Mouse (Mus musculus) hindbrain, embryonic 14.5 days (tissue): ENCODE data around the gene Gm13288. TPM values are rescaled to one million over a fixed set of nuclear protein-coding genes. Genes with fewer than 3 reads are reported as not detected.
A peak's percentile ranks its signal among the peaks of the same experiment; 100 is the strongest.
"Not testable (repeated sequence)": the region's sequence is repeated elsewhere in the genome, so short reads cannot be mapped to it uniquely, and the experiment has no call there.

Source experiments
- ATAC-seq: fragments of 200-750 bp; cut with Nextera tagmentation; 2 replicates; pipeline ENCODE4 v1.8.0; 2017; ENCODE audit warnings: moderate number of reproducible peaks, mild to moderate bottlenecking, moderate TSS enrichment, moderate library complexity; ENCODE audit not compliant: low FRiP score
- DNase-seq: peaks from one replicate; pipeline ENCODE4 v3.0.0-alpha.2; 2015; ENCODE audit warnings: low spot score
- H3K27ac ChIP-seq: fragments of 300-500 bp; sonication (generic); 2 replicates; pipeline ENCODE4 v1.5.1; 2014; ENCODE audit warnings: mild to moderate bottlenecking, moderate library complexity
- H3K27me3 ChIP-seq: fragments of 300-500 bp; sonication (generic); 2 replicates; pipeline ENCODE4 v1.6.1; 2014; ENCODE audit warnings: mild to moderate bottlenecking, low read length, mixed read lengths; ENCODE audit not compliant: control insufficient read depth, insufficient read depth
- H3K36me3 ChIP-seq: fragments of 300-500 bp; sonication (generic); replicated peaks from 2 replicates; pipeline ENCODE4 v1.6.1; 2014; ENCODE audit not compliant: control insufficient read depth, insufficient read depth
- H3K4me1 ChIP-seq: fragments of 300-500 bp; sonication (generic); replicated peaks from 2 replicates; pipeline ENCODE4 v1.6.1; 2014; ENCODE audit warnings: antibody characterized with exemption, low read length, mixed read lengths; ENCODE audit not compliant: control insufficient read depth, insufficient read depth
- H3K4me2 ChIP-seq: fragments of 300-500 bp; sonication (generic); replicated peaks from 2 replicates; pipeline ENCODE4 v1.6.1; 2014; ENCODE audit warnings: mild to moderate bottlenecking, moderate library complexity
- H3K4me3 ChIP-seq: fragments of 300-500 bp; sonication (generic); replicated peaks from 2 replicates; pipeline ENCODE4 v1.5.1; 2014; ENCODE audit warnings: mild to moderate bottlenecking, low read length
- H3K9ac ChIP-seq: fragments of 300-500 bp; sonication (generic); 2 replicates; pipeline ENCODE4 v1.6.1; 2014
- H3K9me3 ChIP-seq: fragments of 300-500 bp; sonication (generic); 2 replicates; pipeline ENCODE4 v1.6.1; 2016; ENCODE audit warnings: low read length; ENCODE audit not compliant: control insufficient read depth
- WGBS: fragments of 180-500 bp; shearing (Covaris S2); extraction: QIAGEN DNeasy Blood & Tissue Kit; methylation state at CpG from one replicate; pipeline ENCODE4 v1.1.7; 2014; 5-methylcytosine and 5-hydroxymethylcytosine counted together
- polyA plus RNA-seq: library from polyadenylated mRNA; unstranded; fragments of >200 nt; fragmentation: Nextera tagmentation; extraction: Ambion mirVana; gene quantifications from 2 replicates; pipeline ENCODE4 v1.2.1, GENCODE M21; 2014

Gene Gm13288
- polyA plus RNA-seq, result not detected in 2 replicates

DNA sequence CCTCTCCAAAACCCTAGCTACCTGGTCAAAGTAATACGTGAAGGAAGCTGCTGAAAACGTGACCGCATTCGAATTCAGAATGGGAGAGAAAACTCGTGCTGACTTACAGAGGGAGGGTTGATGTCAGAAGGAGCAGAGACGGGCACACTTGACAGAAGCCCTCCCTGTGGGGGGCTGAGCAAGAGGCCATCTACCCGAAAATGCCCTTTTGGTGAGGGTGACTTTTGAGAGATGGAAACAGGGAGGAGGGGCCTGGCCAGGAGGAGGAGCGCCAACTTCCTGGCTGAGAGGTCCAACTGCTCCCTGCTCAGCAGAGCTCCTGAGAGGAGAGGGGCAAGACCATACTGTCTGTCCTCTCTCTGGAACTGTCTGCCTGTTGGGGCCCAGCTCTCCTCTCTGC lies at the start of gene Gm13288:
TSS of gene Gm13288 (plus strand) at position 301 of the 400 bp plus-strand sequence.
- no CpG with 5 or more reads among the region's 8 CpGs for WGBS
- ATAC-seq, H3K4me3 ChIP-seq, H3K27ac ChIP-seq, H3K27me3 ChIP-seq, H3K9ac ChIP-seq, DNase-seq, H3K9me3 ChIP-seq, H3K36me3 ChIP-seq, H3K4me1 ChIP-seq: not testable (repeated sequence)
- H3K4me2 ChIP-seq, result peak within 1 kb of the TSS; percentile 45

DNA sequence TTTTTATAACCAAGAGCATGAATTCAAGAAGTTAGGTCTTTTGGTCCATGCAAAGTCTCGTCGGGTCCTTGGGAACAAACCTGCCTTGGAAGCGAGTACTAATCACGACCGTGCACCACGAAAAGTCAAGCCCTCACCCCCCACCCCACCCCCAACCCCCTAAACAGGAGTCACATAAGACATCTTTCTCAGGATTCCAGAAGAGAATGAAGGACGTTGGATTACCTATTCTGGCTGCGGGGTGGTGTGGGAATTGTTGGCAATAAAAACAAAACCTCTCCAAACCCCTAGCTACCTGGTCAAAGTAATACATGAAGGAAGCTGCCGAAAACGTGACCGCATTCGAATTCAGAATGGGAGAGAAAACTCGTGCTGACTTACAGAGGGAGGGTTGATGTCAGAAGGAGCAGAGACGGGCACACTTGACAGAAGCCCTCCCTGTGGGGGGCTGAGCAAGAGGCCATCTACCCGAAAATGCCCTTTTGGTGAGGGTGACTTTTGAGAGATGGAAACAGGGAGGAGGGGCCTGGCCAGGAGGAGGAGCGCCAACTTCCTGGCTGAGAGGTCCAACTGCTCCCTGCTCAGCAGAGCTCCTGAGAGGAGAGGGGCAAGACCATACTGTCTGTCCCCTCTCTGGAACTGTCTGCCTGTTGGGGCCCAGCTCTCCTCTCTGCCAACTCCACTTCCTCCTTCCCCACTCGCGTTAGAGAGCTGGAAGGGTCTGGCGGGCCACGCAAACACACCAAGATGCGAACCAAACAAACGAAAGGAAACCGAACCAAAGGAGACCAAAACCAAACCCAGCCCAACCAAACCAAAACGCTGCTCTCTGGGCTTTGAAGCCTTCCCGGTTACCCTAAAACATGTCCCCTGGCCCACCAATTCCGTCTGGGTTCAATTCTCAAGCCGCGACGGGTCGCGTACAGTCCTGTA lies 48.5 kb upstream of the Gm13288 start:
- WGBS, result 14% methylated on average over 28 of the region's 31 CpGs
- H3K9ac ChIP-seq, result peak overlapping the region; percentile 61
- not testable (repeated sequence) for ATAC-seq, H3K36me3 ChIP-seq, H3K9me3 ChIP-seq, DNase-seq, H3K4me1 ChIP-seq, H3K27me3 ChIP-seq
- peak overlapping the region; percentile 70 for H3K27ac ChIP-seq
- H3K4me3 ChIP-seq, result peak overlapping the region; percentile 35
- H3K4me2 ChIP-seq, result peak overlapping the region; percentile 66

DNA sequence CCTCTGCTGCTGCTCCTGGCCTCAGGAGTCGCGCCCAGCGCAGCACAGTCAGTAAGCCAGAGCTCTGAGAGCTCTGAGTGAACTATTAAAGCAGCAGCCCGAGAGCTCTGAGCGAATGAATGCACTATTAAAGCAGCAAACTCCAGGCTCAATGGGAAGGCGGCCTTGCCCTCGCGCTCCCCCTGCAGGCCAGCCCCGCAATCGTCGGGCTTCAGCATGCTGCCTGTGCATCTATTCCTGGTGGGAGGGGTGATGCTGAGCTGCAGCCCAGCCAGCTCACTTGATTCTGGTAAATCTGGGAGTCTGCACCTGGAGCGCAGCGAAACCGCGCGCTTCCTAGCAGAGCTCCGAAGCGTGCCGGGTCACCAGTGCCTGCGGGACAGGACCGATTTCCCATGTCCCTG lies 47.7 kb upstream of the Gm13288 start:
- Histone ChIP-seq H3K4me3 (peak overlapping the region; percentile 35), H3K4me2 (peak overlapping the region; percentile 66), H3K27ac (peak overlapping the region; percentile 70), H3K9ac (peak overlapping the region; percentile 61)
- H3K9me3 ChIP-seq, H3K27me3 ChIP-seq, H3K36me3 ChIP-seq, H3K4me1 ChIP-seq: not testable (repeated sequence)
- peak; percentile 80 for DNase-seq
- WGBS, result 1% methylated on average over 19 of the region's 21 CpGs
- peak; percentile 100 for ATAC-seq

DNA sequence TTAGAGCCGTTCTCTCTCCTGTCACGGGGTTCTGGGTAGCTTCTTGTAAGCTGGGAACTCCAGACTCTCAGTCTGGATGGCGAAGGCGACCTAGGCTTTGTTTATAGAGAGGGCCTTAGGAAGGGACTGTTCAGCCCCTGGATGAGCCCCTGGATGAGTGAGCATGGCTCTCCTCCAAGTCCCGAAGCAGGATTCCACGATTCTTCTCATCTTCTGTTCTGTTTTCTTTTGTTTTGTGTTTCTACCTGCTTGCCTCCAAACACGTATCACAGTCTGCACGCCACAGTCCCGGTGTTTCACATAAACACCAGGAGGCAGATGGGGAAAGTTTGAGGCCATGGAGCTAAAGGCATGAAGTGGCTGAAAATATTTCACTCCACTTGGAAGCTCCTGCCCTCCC lies 46.6 kb upstream of the Gm13288 start:
- H3K27ac ChIP-seq, H3K9ac ChIP-seq, H3K4me1 ChIP-seq, H3K4me3 ChIP-seq, H3K36me3 ChIP-seq, H3K4me2 ChIP-seq, DNase-seq, H3K9me3 ChIP-seq, H3K27me3 ChIP-seq, ATAC-seq: not testable (repeated sequence)
- WGBS, result 83% methylated on average over 9 of the region's 9 CpGs

DNA sequence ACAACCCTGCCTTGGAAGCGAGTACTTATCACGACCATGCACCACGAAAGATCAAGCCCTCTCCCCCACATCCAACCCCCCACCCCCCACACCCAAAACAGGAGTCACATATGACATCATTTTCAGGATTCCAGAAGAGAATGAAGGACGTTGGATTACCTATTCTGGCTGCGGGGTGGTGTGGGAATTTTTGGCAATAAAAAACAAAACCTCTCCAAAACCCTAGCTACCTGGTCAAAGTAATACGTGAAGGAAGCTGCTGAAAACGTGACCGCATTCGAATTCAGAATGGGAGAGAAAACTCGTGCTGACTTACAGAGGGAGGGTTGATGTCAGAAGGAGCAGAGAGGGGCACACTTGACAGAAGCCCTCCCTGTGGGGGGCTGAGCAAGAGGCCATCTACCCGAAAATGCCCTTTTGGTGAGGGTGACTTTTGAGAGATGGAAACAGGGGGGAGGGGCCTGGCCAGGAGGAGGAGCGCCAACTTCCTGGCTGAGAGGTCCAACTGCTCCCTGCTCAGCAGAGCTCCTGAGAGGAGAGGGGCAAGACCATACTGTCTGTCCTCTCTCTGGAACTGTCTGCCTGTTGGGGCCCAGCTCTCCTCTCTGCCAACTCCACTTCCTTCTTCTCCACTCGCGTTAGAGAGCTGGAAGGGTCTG lies 45.6 kb upstream of the Gm13288 start, which contains the start of gene Gm13283:
TSS of gene Gm13283 (plus strand) at position 510 of the 659 bp plus-strand sequence.
- not testable (repeated sequence) for DNase-seq, H3K9ac ChIP-seq, ATAC-seq, H3K27ac ChIP-seq, H3K4me1 ChIP-seq, H3K36me3 ChIP-seq, H3K27me3 ChIP-seq, H3K9me3 ChIP-seq
- Histone ChIP-seq H3K4me3 (peak within 1 kb of the TSS; percentile 22), H3K4me2 (peak within 1 kb of the TSS; percentile 60)
- WGBS, result 26% methylated on average over 7 of the region's 14 CpGs

DNA sequence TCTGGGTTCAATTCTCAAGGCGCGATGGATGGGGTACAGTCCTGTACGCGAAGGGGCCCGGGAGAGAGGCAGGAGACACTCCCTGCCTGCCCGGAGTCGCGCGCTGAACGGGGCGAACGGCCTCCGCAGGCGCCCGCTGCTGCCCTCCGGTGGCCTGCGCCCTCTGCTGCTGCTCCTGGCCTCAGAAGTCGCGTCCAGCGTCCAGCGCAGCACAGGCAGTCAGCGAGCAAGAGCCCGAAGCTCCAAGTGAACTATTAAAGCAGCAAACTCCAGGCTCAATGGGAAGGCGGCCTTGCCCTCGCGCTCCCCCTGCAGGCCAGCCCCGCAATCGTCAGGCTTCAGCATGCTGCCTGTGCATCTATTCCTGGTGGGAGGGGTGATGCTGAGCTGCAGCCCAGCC lies 44.9 kb upstream of the Gm13288 start:
- peak overlapping the region; percentile 22 for H3K4me3 ChIP-seq
- H3K27ac ChIP-seq, H3K9ac ChIP-seq, H3K4me1 ChIP-seq, ATAC-seq, H3K36me3 ChIP-seq, H3K9me3 ChIP-seq, H3K27me3 ChIP-seq: not testable (repeated sequence)
- WGBS, result 0% methylated on average over 14 of the region's 28 CpGs
- peak overlapping the region; percentile 60 for H3K4me2 ChIP-seq
- DNase-seq, result peak; percentile 47

DNA sequence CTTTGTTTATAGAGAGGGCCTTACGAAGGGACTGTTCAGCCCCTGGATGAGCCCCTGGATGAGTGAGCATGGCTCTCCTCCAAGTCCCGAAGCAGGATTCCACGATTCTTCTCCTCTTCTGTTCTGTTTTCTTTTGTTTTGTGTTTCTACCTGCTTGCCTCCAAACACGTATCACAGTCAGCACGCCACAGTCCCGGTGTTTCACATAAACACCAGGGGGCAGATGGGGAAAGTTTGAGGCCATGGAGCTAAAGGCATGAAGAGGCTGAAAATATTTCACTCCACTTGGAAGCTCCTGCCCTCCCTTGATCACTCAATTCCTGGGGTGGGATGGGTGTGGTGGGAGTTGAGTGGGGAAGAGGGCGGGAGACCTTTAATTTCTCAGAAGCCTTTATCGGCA lies 43.6 kb upstream of the Gm13288 start:
- H3K27ac ChIP-seq, H3K4me3 ChIP-seq, ATAC-seq, H3K9me3 ChIP-seq, DNase-seq, H3K27me3 ChIP-seq, H3K36me3 ChIP-seq, H3K9ac ChIP-seq, H3K4me2 ChIP-seq, H3K4me1 ChIP-seq: not testable (repeated sequence)
- WGBS, result 80% methylated on average over 6 of the region's 8 CpGs

DNA sequence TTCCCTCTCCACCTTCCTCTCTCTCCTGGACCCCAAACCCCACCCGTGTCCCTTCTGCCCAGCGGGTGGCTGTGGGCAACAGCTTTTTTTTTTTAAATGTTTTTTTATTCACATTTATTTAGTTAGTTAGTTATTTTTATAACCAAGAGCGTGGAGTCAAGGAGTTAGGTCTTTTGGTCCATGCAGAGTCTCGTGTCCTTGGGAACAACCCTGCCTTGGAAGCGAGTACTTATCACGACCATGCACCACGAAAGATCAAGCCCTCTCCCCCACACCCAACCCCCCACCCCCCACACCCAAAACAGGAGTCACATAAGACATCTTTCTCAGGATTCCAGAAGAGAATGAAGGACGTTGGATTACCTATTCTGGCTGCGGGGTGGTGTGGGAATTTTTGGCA lies 43.0 kb upstream of the Gm13288 start:
- not testable (repeated sequence) for H3K36me3 ChIP-seq, ATAC-seq, H3K27ac ChIP-seq, H3K4me1 ChIP-seq, H3K4me2 ChIP-seq, H3K27me3 ChIP-seq, H3K9me3 ChIP-seq, H3K4me3 ChIP-seq, DNase-seq, H3K9ac ChIP-seq
- WGBS, result 55% methylated on average over 9 of the region's 9 CpGs

DNA sequence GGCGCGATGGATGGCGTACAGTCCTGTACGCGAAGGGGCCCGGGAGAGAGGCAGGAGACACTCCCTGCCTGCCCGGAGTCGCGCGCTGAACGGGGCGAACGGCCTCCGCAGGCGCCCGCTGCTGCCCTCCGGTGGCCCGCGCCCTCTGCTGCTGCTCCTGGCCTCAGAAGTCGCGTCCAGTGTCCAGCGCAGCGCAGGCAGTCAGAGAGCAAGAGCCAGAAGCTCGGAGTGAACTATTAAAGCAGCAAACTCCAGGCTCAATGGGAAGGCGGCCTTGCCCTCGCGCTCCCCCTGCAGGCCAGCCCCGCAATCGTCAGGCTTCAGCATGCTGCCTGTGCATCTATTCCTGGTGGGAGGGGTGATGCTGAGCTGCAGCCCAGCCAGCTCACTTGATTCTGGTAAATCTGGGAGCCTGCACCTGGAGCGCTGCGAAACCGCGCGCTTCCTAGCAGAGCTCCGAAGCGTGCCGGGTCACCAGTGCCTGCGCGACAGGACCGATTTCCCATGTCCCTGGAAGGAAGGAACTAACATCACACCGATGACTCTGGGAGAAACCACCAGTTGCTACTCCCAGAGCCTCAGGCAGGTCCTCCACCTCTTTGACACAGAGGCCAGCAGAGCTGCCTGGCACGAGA lies 41.8 kb upstream of the Gm13288 start:
- not testable (repeated sequence) for H3K27ac ChIP-seq

More for the DNA sequence above, 41.8 kb upstream of the Gm13288 start:
- not testable (repeated sequence) for H3K4me1 ChIP-seq, H3K9ac ChIP-seq, H3K9me3 ChIP-seq, ATAC-seq, H3K36me3 ChIP-seq, H3K27me3 ChIP-seq
- H3K4me3 ChIP-seq, result peak overlapping the region; percentile 31
- 4% methylated on average over 22 of the region's 42 CpGs for WGBS
- H3K4me2 ChIP-seq, result peak overlapping the region; percentile 56
- peak; percentile 56 for DNase-seq
